Mouse (Mus musculus): Measurements from ENCODE around the gene Olfr857. TPM values are rescaled to one million over a fixed set of nuclear protein-coding genes. Genes with fewer than 3 reads are reported as not detected.
"Not testable (repeated sequence)": the region's sequence is repeated elsewhere in the genome, so short reads cannot be mapped to it uniquely, and the experiment has no call there.

The Olfr857 gene
- not detected in 2 replicates for polyA plus RNA-seq (2015; fragmentation: Nextera tagmentation; extraction: Ambion mirVana)

- ATAC-seq (replicated peaks): no peak
- Histone ChIP-seq H3K4me1 (no peaks in the 10 kb centered on the region), H3K4me2 (replicated peaks) (no peak within 1 kb of the TSS), H3K4me3 (no peak within 1 kb of the TSS), H3K27me3 (no peaks in the 10 kb centered on the region), H3K27ac (replicated peaks) (no peak within 1 kb of the TSS), H3K9me3 (no peaks in the 10 kb centered on the region), H3K9ac (replicated peaks) (no peak within 1 kb of the TSS), H3K36me3 (no peaks in the 10 kb centered on the region)
- WGBS: 95% methylated on average over 1 of the region's 1 CpGs
Observed at GRCm38 (mm10) chr9:19709133-19709532, at the start of gene Olfr857. Olfr857 (plus strand) TSS chr9:19709433.

DNA sequence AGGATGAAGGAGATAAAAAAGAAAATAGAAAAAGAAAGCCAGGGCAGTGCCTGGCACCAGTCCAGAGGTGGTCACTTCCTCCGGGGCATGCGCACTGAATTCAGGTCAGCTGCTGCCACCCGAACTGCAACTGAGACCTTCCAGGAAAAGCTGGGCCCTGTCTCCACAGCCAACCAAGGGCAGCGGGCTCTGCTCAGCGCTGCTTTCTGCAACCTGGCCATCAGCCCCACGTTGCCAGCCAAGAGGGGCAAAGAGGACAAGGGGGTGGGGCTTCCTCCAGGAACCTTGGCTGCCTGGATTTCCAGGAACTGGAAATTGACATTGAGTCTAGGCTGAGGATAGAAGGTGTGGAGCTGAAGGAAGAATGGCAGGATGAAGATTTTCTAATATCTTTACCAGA lies 19.0 kb upstream of the Olfr857 start:
- 92% methylated on average over 6 of the region's 6 CpGs for WGBS
- Histone ChIP-seq H3K4me3 (no peak overlapping the region), H3K27me3 (no peaks in the 10 kb centered on the region), H3K27ac (replicated peaks) (no peak overlapping the region), H3K4me1 (no peaks in the 10 kb centered on the region), H3K36me3 (no peaks in the 10 kb centered on the region), H3K9me3 (no peaks in the 10 kb centered on the region), H3K4me2 (replicated peaks) (no peak overlapping the region), H3K9ac (replicated peaks) (no peak overlapping the region)
- ATAC-seq (replicated peaks): no peak

GRCm38 (mm10) chr9:19691426-19691825 lies 17.8 kb upstream of the Olfr857 start:
- no peaks in the 10 kb centered on the region for H3K4me1 ChIP-seq
- H3K4me2 ChIP-seq (replicated peaks): no peak overlapping the region
- ATAC-seq (replicated peaks): no peak
- no peaks in the 10 kb centered on the region for H3K27me3 ChIP-seq
- H3K9me3 ChIP-seq: no peaks in the 10 kb centered on the region
- no peak overlapping the region for H3K4me3 ChIP-seq
- no peak overlapping the region for H3K27ac ChIP-seq (replicated peaks)
- WGBS: 87% methylated on average over 1 of the region's 1 CpGs
- no peak overlapping the region for H3K9ac ChIP-seq (replicated peaks)
- no peaks in the 10 kb centered on the region for H3K36me3 ChIP-seq

GRCm38 (mm10) chr9:19692430-19692829 lies 16.8 kb upstream of the Olfr857 start:
- no peaks in the 10 kb centered on the region for H3K4me1 ChIP-seq
- no peak overlapping the region for H3K27ac ChIP-seq (replicated peaks)
- WGBS: 74% methylated on average over 2 of the region's 2 CpGs
- H3K9ac ChIP-seq (replicated peaks): no peak overlapping the region
- H3K36me3 ChIP-seq: no peaks in the 10 kb centered on the region
- H3K4me2 ChIP-seq (replicated peaks): no peak overlapping the region
- ATAC-seq (replicated peaks): no peak
- H3K4me3 ChIP-seq: no peak overlapping the region
- H3K9me3 ChIP-seq: no peaks in the 10 kb centered on the region
- no peaks in the 10 kb centered on the region for H3K27me3 ChIP-seq

DNA sequence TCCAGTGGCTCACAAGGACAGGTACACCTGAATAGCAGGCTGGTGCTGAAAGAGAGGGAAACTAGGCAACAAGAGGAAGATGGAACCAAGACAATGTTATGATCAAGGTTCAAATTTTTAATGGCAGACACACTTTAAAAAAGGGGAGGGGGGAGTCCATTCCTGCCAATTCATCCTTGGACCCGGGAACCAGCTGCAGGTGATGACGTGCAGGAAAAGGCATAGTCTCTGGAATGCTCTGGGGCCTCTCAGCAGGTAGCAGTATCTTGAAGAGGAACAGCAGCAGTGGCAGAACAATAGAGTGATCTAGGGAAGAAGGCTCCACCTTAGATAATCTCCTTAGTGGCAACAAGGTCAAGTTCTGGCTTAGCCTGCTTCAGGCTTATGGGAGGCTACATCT lies 14.9 kb upstream of the Olfr857 start:
- H3K36me3 ChIP-seq; H3K27me3 ChIP-seq; H3K4me1 ChIP-seq; H3K9me3 ChIP-seq; H3K27ac ChIP-seq (replicated peaks); H3K9ac ChIP-seq (replicated peaks); ATAC-seq (replicated peaks); H3K4me2 ChIP-seq (replicated peaks); H3K4me3 ChIP-seq: not testable (repeated sequence)
- 37% methylated on average over 2 of the region's 2 CpGs for WGBS

DNA sequence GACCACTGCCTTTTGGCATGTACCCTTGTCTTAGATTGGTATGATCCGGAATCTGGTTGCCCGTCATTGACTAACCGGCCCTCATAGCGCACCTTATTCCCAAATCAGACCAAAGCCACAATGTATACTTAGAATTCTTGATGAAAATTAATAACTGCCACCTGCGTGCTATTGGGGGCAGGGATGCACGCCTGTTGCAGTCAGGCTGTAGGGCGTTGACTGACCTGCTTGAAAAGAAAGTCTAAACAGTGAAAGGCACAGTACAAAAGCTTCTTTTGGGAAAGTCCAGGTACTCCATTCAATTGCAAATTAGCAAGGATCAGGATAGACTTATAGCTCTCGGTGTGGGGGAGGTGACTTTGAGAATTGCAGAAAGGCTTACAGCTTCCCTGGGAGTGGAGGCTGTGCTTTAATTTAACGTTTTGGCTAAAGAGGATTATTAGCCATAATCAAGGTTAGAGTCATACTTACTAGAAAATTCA lies 14.3 kb upstream of the Olfr857 start:
- H3K27me3 ChIP-seq; H3K9me3 ChIP-seq; H3K4me3 ChIP-seq; H3K27ac ChIP-seq (replicated peaks); H3K4me2 ChIP-seq (replicated peaks); H3K4me1 ChIP-seq; H3K36me3 ChIP-seq; H3K9ac ChIP-seq (replicated peaks); ATAC-seq (replicated peaks): not testable (repeated sequence)
- WGBS: 57% methylated on average over 9 of the region's 9 CpGs

DNA sequence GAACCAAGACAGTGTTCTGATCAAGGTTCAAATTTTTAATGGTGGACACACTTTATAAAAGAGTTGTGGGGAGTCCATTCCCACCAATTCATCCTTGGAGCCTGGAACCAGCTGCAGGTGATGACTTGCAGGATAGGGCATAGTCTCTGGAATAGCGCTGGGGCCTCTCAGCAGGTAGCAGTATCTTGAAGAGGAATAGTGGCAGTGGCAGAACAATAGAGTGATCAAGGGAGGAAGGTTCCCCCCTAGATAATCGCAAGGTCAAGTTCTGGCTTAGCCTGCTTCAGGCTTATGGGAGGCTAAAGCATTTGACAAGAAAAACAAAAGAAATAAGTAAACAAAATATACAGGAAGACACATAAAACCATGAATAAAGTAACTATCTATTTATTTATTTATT lies 4.7 kb upstream of the Olfr857 start:
- H3K9ac ChIP-seq (replicated peaks); H3K4me2 ChIP-seq (replicated peaks); H3K4me1 ChIP-seq; H3K27me3 ChIP-seq; H3K9me3 ChIP-seq; H3K27ac ChIP-seq (replicated peaks); ATAC-seq (replicated peaks); H3K4me3 ChIP-seq; H3K36me3 ChIP-seq: not testable (repeated sequence)
- WGBS: 70% methylated on average over 2 of the region's 2 CpGs

Other genes with a start within 250 kb of the Olfr857 start
- gene Olfr850, start 231.2 kb upstream of the Olfr857 start, polyA plus RNA-seq (2015; fragmentation: Nextera tagmentation; extraction: Ambion mirVana): not detected in 2 replicates
- gene Olfr851, start 216.1 kb upstream of the Olfr857 start, polyA plus RNA-seq (2015; fragmentation: Nextera tagmentation; extraction: Ambion mirVana): not detected in 2 replicates
- gene Olfr853, start 168.4 kb upstream of the Olfr857 start, polyA plus RNA-seq (2015; fragmentation: Nextera tagmentation; extraction: Ambion mirVana): not detected in 2 replicates
- not detected in 2 replicates for gene Olfr854, start 142.1 kb upstream of the Olfr857 start, polyA plus RNA-seq (2015; fragmentation: Nextera tagmentation; extraction: Ambion mirVana)
- not detected in 2 replicates for gene Olfr855, start 126.8 kb upstream of the Olfr857 start, polyA plus RNA-seq (2015; fragmentation: Nextera tagmentation; extraction: Ambion mirVana)
- gene Zfp317, start 87.3 kb upstream of the Olfr857 start, polyA plus RNA-seq (2015; fragmentation: Nextera tagmentation; extraction: Ambion mirVana): 46.7 and 49.8 TPM in 2 replicates
- not detected in 2 replicates for gene Olfr58, start 70.8 kb downstream of the Olfr857 start, polyA plus RNA-seq (2015; fragmentation: Nextera tagmentation; extraction: Ambion mirVana)
- not detected in 2 replicates for gene Olfr859, start 95.5 kb downstream of the Olfr857 start, polyA plus RNA-seq (2015; fragmentation: Nextera tagmentation; extraction: Ambion mirVana)
- gene Olfr860, start 140.3 kb downstream of the Olfr857 start, polyA plus RNA-seq (2015; fragmentation: Nextera tagmentation; extraction: Ambion mirVana): not detected in 2 replicates
- not detected in 2 replicates for gene Olfr862, start 178.6 kb downstream of the Olfr857 start, polyA plus RNA-seq (2015; fragmentation: Nextera tagmentation; extraction: Ambion mirVana)
- gene Olfr77, start 207.4 kb downstream of the Olfr857 start, polyA plus RNA-seq (2015; fragmentation: Nextera tagmentation; extraction: Ambion mirVana): 0.17 and 0.18 TPM in 2 replicates